Mouse (Mus musculus) erythroblast, embryonic 14.5 days (primary cell): ENCODE results near the gene Foxe1.

Experiments
- GATA1 ChIP-seq: IDR thresholded peaks from 2 replicates; pipeline ENCODE4 v1.6.1; 2012; ENCODE audit warnings: low read length, inconsistent platforms, mixed read lengths
- TAL1 ChIP-seq: IDR thresholded peaks from 3 replicates; pipeline ENCODE4 v1.6.1; 2012; ENCODE audit warnings: low read length, inconsistent platforms, mixed read lengths

DNA sequence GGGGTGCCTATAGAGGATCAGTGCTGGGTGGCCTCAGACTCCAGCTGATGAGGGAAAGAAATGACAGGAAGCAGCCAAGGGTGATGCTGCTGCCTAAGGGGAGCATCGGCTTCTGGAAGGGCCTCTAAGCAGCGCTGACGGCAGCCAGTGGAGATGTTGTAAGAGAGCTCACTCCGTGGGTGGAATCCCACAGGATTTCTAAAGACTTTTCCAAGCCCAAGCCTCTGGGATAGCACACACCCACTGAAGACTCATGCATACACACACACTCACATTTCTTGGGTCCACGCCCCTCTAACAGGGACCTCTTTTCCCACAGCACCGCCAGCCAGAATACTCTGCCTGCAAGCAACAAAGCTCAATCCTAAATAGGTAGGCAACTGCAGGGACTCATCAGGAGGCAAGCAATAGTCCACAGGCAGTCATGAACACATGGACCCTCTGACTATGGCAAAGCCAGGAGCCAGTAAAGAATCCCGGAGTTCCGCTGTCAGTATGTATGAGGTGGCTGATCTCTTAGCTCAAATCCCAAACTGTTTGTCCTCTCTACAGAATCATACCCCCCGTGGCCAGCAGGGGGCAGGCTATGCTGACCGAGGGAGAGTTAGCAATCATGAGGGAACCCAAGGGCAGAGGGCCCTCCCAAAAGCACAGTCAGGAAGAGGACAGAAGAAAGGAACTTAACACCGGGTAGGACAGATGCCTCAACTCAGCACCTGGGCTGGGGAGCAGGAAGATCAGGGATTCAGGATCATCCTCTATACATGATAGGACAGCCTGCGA is 13.1 kb downstream of the Foxe1 start:
- TF ChIP-seq GATA1, result no peak
- TF ChIP-seq TAL1, result no peak
